Mouse (Mus musculus) liver, embryonic 11.5 days (tissue): ENCODE results near the gene Akap13. TPM values are rescaled to one million over a fixed set of nuclear protein-coding genes. Genes with fewer than 3 reads are reported as not detected.

ENCODE experiments used
- ATAC-seq: fragments of 200-750 bp; cut with Nextera tagmentation; replicated peaks from 2 replicates; pipeline ENCODE4 v1.8.0; 2017; ENCODE audit warnings: moderate number of reproducible peaks, mild to moderate bottlenecking, moderate TSS enrichment, moderate library complexity; ENCODE audit not compliant: low FRiP score
- DNase-seq: peaks from one replicate; pipeline ENCODE4 v3.0.0-alpha.2; 2017; ENCODE audit warnings: low spot score
- H3K27ac ChIP-seq: fragments of 300-500 bp; sonication (generic); 2 replicates; pipeline ENCODE4 v1.5.1; 2014; ENCODE audit warnings: mild to moderate bottlenecking, low read depth, low read length, control low read depth
- H3K27me3 ChIP-seq: fragments of 300-500 bp; sonication (generic); replicated peaks from 2 replicates; pipeline ENCODE4 v1.6.1; 2014; ENCODE audit warnings: low read length, mixed read lengths; ENCODE audit not compliant: control insufficient read depth, insufficient read depth
- H3K36me3 ChIP-seq: fragments of 300-500 bp; sonication (generic); 2 replicates; pipeline ENCODE4 v1.6.1; 2014; ENCODE audit warnings: mild to moderate bottlenecking, low read length, moderate library complexity, mixed read lengths; ENCODE audit not compliant: control insufficient read depth, insufficient read depth
- H3K4me1 ChIP-seq: fragments of 300-500 bp; sonication (generic); replicated peaks from 2 replicates; pipeline ENCODE4 v1.6.1; 2014; ENCODE audit warnings: low read length, mixed read lengths; ENCODE audit not compliant: control insufficient read depth, insufficient read depth
- H3K4me2 ChIP-seq: fragments of 300-500 bp; sonication (generic); 2 replicates; pipeline ENCODE4 v1.6.1; 2014; ENCODE audit warnings: mild to moderate bottlenecking, control low read depth, moderate library complexity
- H3K4me3 ChIP-seq: fragments of 300-500 bp; sonication (generic); 2 replicates; pipeline ENCODE4 v1.5.1; 2014; ENCODE audit warnings: low read depth, low read length, control low read depth
- H3K9ac ChIP-seq: fragments of 300-500 bp; sonication (generic); 2 replicates; pipeline ENCODE4 v1.6.1; 2014; ENCODE audit warnings: low read depth, low read length, control low read depth
- H3K9me3 ChIP-seq: fragments of 300-500 bp; sonication (generic); 2 replicates; pipeline ENCODE4 v1.6.1; 2016; ENCODE audit warnings: low read length, inconsistent platforms, mixed read lengths; ENCODE audit not compliant: control insufficient read depth
- WGBS: fragments of 180-500 bp; shearing (Covaris S2); extraction: QIAGEN DNeasy Blood & Tissue Kit; methylation state at CpG from one replicate; pipeline ENCODE4 v1.1.7; 2014; 5-methylcytosine and 5-hydroxymethylcytosine counted together
- polyA plus RNA-seq: library from polyadenylated mRNA; unstranded; fragments of >200 nt; fragmentation: Nextera tagmentation; extraction: Ambion mirVana; gene quantifications from 2 replicates; pipeline ENCODE4 v1.2.1, GENCODE M21; 2014

The Akap13 gene
- polyA plus RNA-seq, 1 experiment from 2014 or later: 30.7 TPM

GRCm38 (mm10) chr7:75553667-75554045, 98.3 kb downstream of the Akap13 start:
- no peak for DNase-seq
- no peak overlapping the region for H3K9ac ChIP-seq
- H3K27me3 ChIP-seq: no peaks in the 10 kb centered on the region
- no peak overlapping the region for H3K4me2 ChIP-seq
- H3K36me3 ChIP-seq: no peaks in the 10 kb centered on the region
- H3K4me1 ChIP-seq: peaks cover 9% of the 10 kb centered on the region
- H3K4me3 ChIP-seq: no peak overlapping the region
- H3K9me3 ChIP-seq: no peaks in the 10 kb centered on the region
- no peak for ATAC-seq
- H3K27ac ChIP-seq: no peak overlapping the region

DNA sequence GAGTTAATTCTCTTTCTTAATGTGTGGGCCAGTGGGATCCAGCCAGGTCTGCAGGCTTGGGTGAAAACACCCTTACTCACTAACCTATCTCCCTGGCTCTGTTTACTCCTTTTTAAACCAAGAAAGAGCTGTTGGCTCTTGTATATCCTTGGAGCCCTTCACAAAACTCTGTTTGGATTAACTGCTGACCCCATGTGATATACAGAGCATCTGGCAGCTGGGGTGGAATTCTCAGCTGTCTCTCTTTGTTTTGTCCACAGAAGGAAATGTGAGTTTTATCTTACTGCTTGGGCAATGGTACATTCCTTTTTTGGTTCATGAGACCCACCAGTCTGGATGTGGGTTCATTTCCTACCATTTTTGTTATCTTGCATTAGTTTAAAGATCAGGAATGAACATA, 98.7 kb downstream of the Akap13 start:
- no peak for ATAC-seq
- no peak overlapping the region for H3K27ac ChIP-seq

GRCm38 (mm10) chr7:75555940-75556339, 100.6 kb downstream of the Akap13 start:
- no peak overlapping the region for H3K27ac ChIP-seq
- 61% methylated on average over 6 of the region's 6 CpGs for WGBS
- no peak overlapping the region for H3K9ac ChIP-seq
- no peak overlapping the region for H3K4me3 ChIP-seq
- ATAC-seq (no peak), DNase-seq (no peak)
- H3K9me3 ChIP-seq: no peaks in the 10 kb centered on the region
- H3K4me2 ChIP-seq: no peak overlapping the region
- H3K27me3 ChIP-seq: no peaks in the 10 kb centered on the region
- H3K36me3 ChIP-seq: no peaks in the 10 kb centered on the region
- H3K4me1 ChIP-seq: peaks cover 10% of the 10 kb centered on the region

More for the DNA sequence above, 98.7 kb downstream of the Akap13 start:
- H3K4me3 ChIP-seq: no peak overlapping the region
- H3K4me1 ChIP-seq: peaks cover 10% of the 10 kb centered on the region
- no peaks in the 10 kb centered on the region for H3K9me3 ChIP-seq
- DNase-seq: no peak
- no peak overlapping the region for H3K9ac ChIP-seq
- no peaks in the 10 kb centered on the region for H3K36me3 ChIP-seq
- H3K27me3 ChIP-seq: no peaks in the 10 kb centered on the region
- no peak overlapping the region for H3K4me2 ChIP-seq

DNA sequence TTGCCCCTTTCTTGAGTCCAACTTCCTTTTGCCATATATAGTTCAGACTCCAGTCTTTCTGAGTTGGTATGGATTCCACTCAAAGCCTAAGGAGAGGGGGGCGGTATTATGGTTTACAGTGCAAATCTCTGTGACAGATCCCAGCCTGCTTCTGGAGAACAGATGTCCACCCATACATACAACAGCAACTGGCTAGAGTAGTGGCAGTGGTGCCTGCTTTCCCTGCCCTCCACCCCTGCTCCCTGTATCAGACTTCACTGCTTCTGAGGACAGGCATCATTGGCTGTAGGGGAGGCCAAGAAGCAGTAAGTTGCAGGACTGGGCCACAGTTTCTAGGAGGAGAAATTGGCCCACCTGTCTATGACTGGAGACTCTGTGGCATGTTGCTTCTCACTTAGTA, 102.9 kb downstream of the Akap13 start:
- H3K27ac ChIP-seq: no peak overlapping the region
- WGBS: 86% methylated on average over 1 of the region's 1 CpGs

GRCm38 (mm10) chr7:75559119-75559518, 103.8 kb downstream of the Akap13 start:
- Histone ChIP-seq H3K4me2 (no peak overlapping the region), H3K27ac (no peak overlapping the region), H3K4me1 (peaks cover 10% of the 10 kb centered on the region), H3K9ac (no peak overlapping the region), H3K4me3 (no peak overlapping the region), H3K27me3 (no peaks in the 10 kb centered on the region), H3K9me3 (no peaks in the 10 kb centered on the region), H3K36me3 (no peaks in the 10 kb centered on the region)
- 71% methylated on average over 4 of the region's 4 CpGs for WGBS
- DNase-seq (no peak), ATAC-seq (no peak)

More for the DNA sequence above, 102.9 kb downstream of the Akap13 start:
- Histone ChIP-seq H3K9ac (no peak overlapping the region), H3K4me2 (no peak overlapping the region), H3K27me3 (no peaks in the 10 kb centered on the region), H3K4me3 (no peak overlapping the region), H3K9me3 (no peaks in the 10 kb centered on the region), H3K4me1 (peaks cover 10% of the 10 kb centered on the region), H3K36me3 (no peaks in the 10 kb centered on the region)
- ATAC-seq (no peak), DNase-seq (no peak)

GRCm38 (mm10) chr7:75559915-75560314, 104.6 kb downstream of the Akap13 start:
- no peak overlapping the region for H3K4me3 ChIP-seq
- no peak for ATAC-seq

GRCm38 (mm10) chr7:75560566-75560965, 105.2 kb downstream of the Akap13 start:
- Histone ChIP-seq H3K27me3 (no peaks in the 10 kb centered on the region), H3K4me1 (peaks cover 10% of the 10 kb centered on the region), H3K36me3 (no peaks in the 10 kb centered on the region), H3K4me2 (no peak overlapping the region), H3K9me3 (no peaks in the 10 kb centered on the region), H3K27ac (no peak overlapping the region), H3K4me3 (no peak overlapping the region), H3K9ac (no peak overlapping the region)
- ATAC-seq (no peak), DNase-seq (no peak)
- WGBS: 94% methylated on average over 2 of the region's 2 CpGs

More at GRCm38 (mm10) chr7:75559915-75560314, 104.6 kb downstream of the Akap13 start:
- WGBS: 77% methylated on average over 4 of the region's 4 CpGs
- Histone ChIP-seq H3K9ac (no peak overlapping the region), H3K9me3 (no peaks in the 10 kb centered on the region), H3K27me3 (no peaks in the 10 kb centered on the region), H3K4me2 (no peak overlapping the region), H3K4me1 (peaks cover 10% of the 10 kb centered on the region), H3K36me3 (no peaks in the 10 kb centered on the region), H3K27ac (no peak overlapping the region)
- DNase-seq: no peak

GRCm38 (mm10) chr7:75561134-75561533, 105.8 kb downstream of the Akap13 start:
- H3K36me3 ChIP-seq: no peaks in the 10 kb centered on the region
- DNase-seq (no peak), ATAC-seq (no peak)
- H3K4me1 ChIP-seq: peaks cover 10% of the 10 kb centered on the region; the same call in 1 of the 2 replicates
- no peaks in the 10 kb centered on the region for H3K27me3 ChIP-seq
- WGBS: 88% methylated on average over 1 of the region's 1 CpGs
- no peak overlapping the region for H3K27ac ChIP-seq
- no peaks in the 10 kb centered on the region for H3K9me3 ChIP-seq
- no peak overlapping the region for H3K4me3 ChIP-seq
- H3K4me2 ChIP-seq: no peak overlapping the region
- no peak overlapping the region for H3K9ac ChIP-seq

- Histone ChIP-seq H3K9me3 (no peaks in the 10 kb centered on the region), H3K4me3 (no peak overlapping the region), H3K4me2 (no peak overlapping the region), H3K27ac (no peak overlapping the region), H3K36me3 (no peaks in the 10 kb centered on the region), H3K27me3 (no peaks in the 10 kb centered on the region), H3K9ac (no peak overlapping the region), H3K4me1 (peaks cover 23% of the 10 kb centered on the region)
- WGBS: 73% methylated on average over 4 of the region's 4 CpGs
- ATAC-seq (no peak), DNase-seq (no peak)
These were observed 112.9 kb downstream of the Akap13 start for GRCm38 (mm10) chr7:75568276-75568675.
